Mouse (Mus musculus) gastrocnemius, postnatal 4 days (tissue): ENCODE results near the gene Xndc1. TPM values are rescaled to one million over a fixed set of nuclear protein-coding genes. Genes with fewer than 3 reads are reported as not detected.
"Not testable (repeated sequence)": the region's sequence is repeated elsewhere in the genome, so short reads cannot be mapped to it uniquely, and the experiment has no call there.

ENCODE experiments used
- DNase-seq, 2 experiments: peaks; one replicate each; pipeline ENCODE4 v3.0.0; 2021 to 2022; ENCODE audit warnings: low spot score in 2 of 2, mixed read lengths in 2 of 2
- long read RNA-seq, 2 experiments: library from polyadenylated mRNA; stranded (forward); transcript quantifications; one replicate each; pipeline ENCODE4 v2.0.0; 2021
- total RNA-seq, 2 experiments: library from RNA; stranded (reverse); gene quantifications; 2 replicates each; pipeline ENCODE4 v1.2.3; 2021

Xndc1 gene
- 10 to 100 TPM; 14.5 to 18.6 TPM for total RNA-seq
- long read RNA-seq, experiment 1, partial matches to known transcripts: 0 of 2 reads
- long read RNA-seq, experiment 1, other reads (novel, unspliced or antisense): 1 of 2 reads
- long read RNA-seq, experiment 2, partial matches to known transcripts: 4 of 5 reads
- long read RNA-seq, experiment 2, other reads (novel, unspliced or antisense): 1 of 5 reads

- peak; percentile 87 to 94 for DNase-seq
Measured at GRCm38 (mm10) chr7:102065046-102065891, at the start of gene Xndc1, which contains the start of the genes Rnf121 and Xntrpc. Gene Xndc1 (plus strand): TSS chr7:102065511. Gene Rnf121 (minus strand): TSS chr7:102065469. Gene Xntrpc (plus strand): TSS chr7:102065713.

DNA sequence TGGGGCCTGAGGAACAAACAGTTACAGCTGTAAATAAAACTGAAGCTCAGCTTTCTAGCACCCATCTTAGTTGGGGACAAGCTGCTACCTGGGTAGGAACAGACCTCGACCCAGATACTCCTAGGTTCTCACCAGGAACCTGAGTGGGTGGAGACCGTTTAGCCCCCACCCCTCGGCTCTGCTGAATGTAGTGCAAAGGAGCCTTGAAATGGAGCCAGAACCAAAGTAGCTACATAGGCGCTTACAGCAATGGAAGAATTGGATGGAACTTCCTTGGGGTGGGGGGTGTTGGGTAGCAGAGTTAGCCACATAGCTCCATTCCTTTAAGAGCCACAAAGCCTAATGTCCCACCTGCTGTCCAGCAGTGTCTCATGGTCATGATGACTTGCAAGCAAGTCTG, 48.4 kb upstream of the Xndc1 start:
- no peak for DNase-seq

- DNase-seq: no peak
Measured at GRCm38 (mm10) chr7:102017452-102017851, 47.9 kb upstream of the Xndc1 start.

DNA sequence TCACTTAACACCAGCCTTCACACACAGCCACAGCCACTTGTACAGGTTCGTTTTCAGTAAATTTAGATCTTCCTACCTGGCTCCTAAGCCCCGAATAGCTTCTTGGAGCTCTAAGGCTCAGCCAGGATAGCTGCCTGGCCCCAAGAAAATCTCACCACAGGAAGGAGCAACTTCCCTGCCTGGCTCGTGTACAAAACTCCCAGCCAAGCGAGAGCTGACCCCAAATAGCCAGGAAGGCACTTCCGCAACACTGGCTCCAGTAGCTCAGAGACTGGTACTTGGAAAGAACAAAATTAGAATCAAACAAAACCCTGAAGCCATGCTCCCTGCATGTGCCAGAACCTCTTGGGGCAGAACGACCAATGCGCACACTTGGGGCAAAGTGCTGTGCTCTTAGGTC, 47.3 kb upstream of the Xndc1 start:
- no peak for DNase-seq

DNA sequence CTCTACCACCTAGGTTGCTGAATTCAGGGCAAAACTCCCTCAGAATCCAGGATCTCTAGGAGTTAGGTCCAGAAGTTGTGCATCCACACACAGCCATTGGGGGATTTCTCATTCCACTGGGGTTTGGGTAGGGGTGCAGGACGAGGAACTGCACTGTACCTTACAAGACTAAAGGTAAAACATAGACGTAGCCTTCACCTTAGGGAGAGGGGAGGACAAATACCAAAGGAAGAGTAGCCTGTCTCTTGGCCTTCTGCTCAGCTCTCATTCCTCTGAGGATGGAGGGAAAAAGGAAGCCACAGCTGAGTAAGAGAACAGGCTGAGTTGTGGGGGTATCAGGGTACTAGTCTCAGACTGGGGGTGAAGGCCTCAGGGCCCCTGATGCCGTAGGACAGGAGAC, 46.7 kb upstream of the Xndc1 start, which contains the start of gene Il18bp:
Gene Il18bp (minus strand): TSS at position 101 of the 400 bp plus-strand sequence.
- no peak for DNase-seq

GRCm38 (mm10) chr7:102019362-102019761, 45.9 kb upstream of the Xndc1 start:
- no peak for DNase-seq

- DNase-seq: not testable (repeated sequence)
Measured at GRCm38 (mm10) chr7:102020934-102021333, 44.4 kb upstream of the Xndc1 start.

- DNase-seq: no peak
Measured at GRCm38 (mm10) chr7:102023821-102024220, 41.5 kb upstream of the Xndc1 start.

- no peak for DNase-seq
Measured at GRCm38 (mm10) chr7:102025187-102026119, 39.9 kb upstream of the Xndc1 start.

- no peak for DNase-seq
Measured at GRCm38 (mm10) chr7:102034904-102035303, 30.4 kb upstream of the Xndc1 start.

DNA sequence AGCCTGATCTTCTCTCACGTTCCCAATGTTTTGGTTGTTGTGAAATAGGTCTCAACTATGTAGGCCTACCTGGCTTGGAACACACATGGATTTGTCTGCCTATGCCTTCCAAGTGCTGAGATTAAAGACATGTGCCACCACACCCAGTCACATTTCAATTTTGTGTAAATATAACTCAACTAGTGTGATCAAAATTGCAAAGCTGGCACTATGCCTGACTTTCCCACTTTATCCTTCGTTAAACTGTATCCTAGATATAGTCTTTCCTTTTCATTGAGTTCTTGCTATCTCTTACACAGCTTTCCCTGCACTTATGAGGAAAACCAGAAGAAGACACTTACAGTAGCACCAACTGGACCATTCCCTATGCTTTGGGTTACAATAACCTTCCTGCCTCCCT, 29.8 kb upstream of the Xndc1 start:
- DNase-seq: no peak

DNA sequence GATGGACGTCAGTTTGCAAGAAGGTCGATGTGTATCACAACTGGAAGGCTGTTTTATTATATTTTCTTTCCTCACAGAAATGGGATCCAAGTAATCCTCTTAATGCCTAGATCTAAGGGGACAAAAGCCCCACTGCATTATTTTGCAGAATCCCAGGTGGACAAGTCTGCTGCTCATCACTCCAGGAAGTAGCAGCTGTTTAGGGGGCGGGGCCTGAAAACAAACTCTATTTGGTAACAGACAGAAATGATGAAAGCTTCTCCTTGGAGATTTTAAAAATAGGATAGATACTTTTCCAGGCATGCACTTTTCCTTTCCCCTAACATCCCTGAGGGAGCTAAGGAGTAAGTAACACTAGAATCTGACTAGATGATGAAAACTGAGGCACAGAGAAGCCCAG, 28.0 kb upstream of the Xndc1 start:
- DNase-seq: no peak

DNA sequence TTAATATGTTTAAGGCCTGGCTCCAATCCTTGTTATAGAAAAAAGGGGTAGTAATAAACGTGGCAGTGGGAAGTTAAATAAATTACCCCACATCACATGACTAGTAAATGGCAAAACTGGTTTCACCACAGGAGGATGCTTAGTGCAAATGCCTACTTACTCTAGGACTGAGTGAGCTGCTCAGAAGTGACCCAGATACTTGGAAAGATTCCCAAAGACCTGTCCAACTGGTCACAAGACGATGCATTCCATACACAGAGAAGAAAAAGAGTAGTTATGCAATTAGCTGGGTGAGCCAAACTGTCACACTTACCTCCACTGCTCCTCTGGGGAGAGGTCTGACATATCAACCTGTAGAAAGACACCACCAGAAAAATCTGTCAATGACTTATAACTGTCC, 23.0 kb upstream of the Xndc1 start:
- no peak for DNase-seq

DNA sequence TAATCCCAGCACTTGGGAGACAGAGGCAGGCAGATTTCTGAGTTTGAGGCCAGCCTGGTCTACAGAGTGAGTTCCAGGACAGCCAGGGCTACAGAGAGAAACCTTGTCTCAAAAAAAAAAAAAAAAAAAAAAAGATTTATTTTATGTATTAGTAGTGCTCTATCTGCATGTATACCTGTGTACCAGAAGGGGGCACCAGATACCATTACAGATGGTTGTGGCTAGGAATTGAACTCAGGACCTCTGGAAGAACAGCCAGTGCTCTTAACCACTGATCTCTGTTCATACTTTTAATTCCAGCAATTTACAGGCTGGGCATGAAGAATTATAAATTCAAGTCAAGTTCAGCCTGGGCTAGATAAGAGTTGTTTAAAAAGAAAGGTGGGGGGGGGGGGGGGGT, 16.8 kb upstream of the Xndc1 start:
- not testable (repeated sequence) for DNase-seq

GRCm38 (mm10) chr7:102061353-102061752, 4.0 kb upstream of the Xndc1 start:
- DNase-seq: no peak

DNA sequence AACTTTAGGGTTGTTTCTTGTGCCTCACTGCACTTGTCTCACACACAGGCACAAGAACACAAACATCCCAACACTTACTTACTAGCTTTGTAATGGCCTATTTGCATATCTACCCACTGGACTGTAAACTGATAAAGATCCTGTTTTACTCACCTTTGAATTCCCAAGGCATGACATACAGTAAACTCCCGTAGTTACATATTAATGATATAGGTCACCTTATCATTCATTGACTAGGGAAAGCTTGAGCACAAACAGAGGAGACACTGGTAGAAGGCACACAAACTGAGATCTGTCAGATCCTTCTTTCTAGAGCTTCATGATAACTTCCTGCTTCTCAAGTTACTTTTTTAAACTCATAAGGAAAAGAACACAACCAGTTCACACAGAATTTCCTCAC, 3.1 kb upstream of the Xndc1 start:
- DNase-seq: no peak

- DNase-seq: no peak
Measured at GRCm38 (mm10) chr7:102063891-102064290, 1.4 kb upstream of the Xndc1 start.

- no peak for DNase-seq
Measured at GRCm38 (mm10) chr7:102064655-102065045, 661 bp upstream of the Xndc1 start.

DNA sequence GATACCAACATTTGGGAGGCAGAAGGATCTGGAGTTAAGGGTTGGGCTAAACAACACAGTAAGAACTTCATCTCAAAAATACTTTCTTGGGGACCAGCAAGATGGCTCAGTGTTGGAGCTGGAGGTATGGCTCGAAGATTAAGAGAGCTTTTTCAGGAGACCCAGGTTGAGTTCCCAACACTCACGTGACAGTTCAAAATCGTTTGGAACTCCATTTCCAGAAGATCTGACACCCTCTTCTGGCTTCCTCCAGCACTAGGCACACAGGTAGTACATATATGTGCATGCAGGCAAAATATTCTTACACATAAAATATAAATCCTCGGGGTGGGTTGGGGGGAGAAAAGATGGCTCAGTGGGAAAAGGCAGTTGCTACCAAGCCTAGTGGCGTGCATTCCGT, 1.1 kb downstream of the Xndc1 start:
- DNase-seq: no peak

DNA sequence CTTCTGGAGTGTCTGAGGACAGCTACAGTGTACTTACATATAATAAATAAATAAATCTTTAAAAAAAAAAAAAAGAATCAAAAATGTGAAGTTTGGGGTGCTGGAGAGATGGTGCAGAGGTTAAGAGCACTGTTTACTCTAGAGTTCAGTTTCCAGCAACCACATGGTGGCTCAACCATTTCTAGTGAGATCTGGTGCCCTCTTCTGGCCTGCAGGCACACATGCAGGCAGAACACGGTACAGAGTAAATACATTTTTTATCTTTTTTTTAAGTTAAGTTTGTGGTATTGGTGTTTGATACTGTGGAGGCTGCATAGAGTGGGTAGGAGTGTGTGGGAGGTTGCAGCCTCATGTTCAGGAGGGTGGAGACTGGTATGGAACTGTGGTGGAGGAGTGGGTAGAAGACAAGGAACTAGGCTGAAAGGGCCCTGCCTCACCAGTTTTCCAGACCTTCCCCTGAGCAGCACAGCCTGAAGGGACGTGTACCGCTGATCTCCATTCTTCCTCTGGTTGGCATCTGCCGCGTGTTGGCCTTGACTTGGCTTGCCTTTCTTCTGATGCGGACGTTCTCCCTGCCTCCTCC, 11.5 kb downstream of the Xndc1 start:
- no peak for DNase-seq

GRCm38 (mm10) chr7:102078517-102078916, 13.2 kb downstream of the Xndc1 start:
- peak in 1 of 2 experiments; percentile 31 for DNase-seq
